Mouse (Mus musculus): ENCODE measurements around the gene C330007P06Rik. TPM values are rescaled to one million over a fixed set of nuclear protein-coding genes. Genes with fewer than 3 reads are reported as not detected.
"Not testable (repeated sequence)": the region's sequence is repeated elsewhere in the genome, so short reads cannot be mapped to it uniquely, and the experiment has no call there.

C330007P06Rik gene
- 10 to 100 TPM; 19.2 to 22.3 TPM for total RNA-seq (2021)

DNA sequence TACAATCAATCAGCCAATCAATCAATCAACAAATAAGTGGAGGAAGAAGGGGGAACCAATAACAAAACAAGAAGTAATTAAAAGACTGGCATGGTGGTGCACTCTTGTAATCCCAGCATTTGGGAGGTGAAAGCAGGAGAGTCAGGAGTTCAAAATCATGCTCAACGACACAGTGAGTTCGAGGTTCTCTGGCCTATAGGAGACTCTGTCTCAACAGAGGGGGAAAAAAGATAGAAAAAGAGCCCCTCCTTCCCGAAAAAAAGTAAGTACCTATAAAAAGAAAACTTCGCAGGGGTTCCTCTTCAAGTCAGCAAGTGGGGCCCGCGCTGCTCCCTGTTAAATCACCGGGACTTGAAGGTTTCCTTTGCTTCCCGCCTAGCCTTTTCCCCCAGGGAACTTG lies at the start of gene C330007P06Rik, which contains the start of gene Ube2a:
C330007P06Rik (minus strand) TSS at position 347 of the 400 bp plus-strand sequence.
Ube2a (plus strand) TSS at position 136 of the 400 bp plus-strand sequence.
- DNase-seq, result peak in 1 of 2 experiments; percentile 0
- intact Hi-C loops (cut with DNase I), result loop anchor here (2.0 kb wide), 1 partner anchor 29 kb away; the partner anchor contains the start of gene Nkrf

DNA sequence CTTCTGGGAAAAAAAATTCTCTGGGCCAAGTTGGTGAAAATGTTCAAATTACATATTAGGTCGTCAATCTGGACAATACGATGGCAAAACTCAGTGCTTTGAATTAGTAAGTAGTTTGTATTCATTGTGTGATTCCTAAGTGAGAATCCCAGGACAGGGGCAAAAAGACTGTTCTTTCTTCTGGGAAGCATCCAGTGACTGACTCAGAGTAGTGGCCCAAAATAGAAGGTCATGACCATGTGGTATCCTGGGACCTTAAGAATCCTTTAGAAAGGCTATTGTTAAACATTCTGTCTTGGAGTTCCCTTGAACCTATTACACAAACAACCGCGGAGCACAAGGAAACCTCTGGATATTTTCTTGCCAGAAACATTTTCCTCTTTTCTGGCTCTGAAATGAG lies 47.4 kb upstream of the C330007P06Rik start:
- no peak for DNase-seq
- intact Hi-C loops (cut with DNase I), result no loop called here

DNA sequence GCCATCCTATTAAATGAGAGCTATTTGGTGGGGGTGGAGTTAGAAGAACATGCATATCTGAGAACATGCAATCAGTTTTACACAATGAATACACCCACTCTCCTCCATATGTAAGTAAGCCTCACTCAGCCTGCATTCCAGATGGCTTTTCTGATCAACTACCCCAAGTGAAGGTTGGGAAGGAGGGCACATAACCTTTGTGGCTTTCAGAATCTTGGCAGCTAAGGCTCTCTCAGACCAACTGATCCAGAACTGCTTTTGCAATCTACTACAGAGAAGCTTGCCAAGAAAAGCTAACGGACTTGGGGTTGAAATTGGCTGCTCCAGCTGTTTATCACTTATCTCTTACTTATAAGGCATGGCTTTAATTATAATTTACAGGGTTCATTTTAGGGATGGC lies 43.8 kb upstream of the C330007P06Rik start:
- DNase-seq, result no peak
- intact Hi-C loops (cut with DNase I), result no loop called here

DNA sequence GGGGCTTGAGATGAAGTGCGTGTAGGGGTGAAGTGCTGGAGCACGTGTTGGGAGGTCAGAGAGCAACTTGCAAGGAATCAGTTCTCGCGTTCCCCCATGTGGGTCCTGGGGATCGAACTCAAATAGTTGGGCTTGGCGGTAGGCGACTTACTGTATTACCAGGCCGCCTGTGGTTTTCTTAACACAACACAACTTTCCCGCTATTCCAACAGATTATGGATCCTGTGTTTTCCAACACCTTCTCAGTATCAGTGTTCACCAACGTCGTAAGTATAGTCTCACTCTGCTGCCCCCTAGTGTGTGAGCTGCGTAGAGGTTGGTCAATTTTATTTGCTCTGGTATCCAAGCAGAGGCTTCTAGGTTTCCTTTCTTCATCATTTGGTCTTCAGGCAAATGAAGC lies 37.4 kb upstream of the C330007P06Rik start:
- peak; percentile 41 to 68 for DNase-seq
- intact Hi-C loops (cut with DNase I), result loop anchor here (5.0 kb wide), 1 partner anchor 111 kb away; no protein-coding TSS in a partner anchor

DNA sequence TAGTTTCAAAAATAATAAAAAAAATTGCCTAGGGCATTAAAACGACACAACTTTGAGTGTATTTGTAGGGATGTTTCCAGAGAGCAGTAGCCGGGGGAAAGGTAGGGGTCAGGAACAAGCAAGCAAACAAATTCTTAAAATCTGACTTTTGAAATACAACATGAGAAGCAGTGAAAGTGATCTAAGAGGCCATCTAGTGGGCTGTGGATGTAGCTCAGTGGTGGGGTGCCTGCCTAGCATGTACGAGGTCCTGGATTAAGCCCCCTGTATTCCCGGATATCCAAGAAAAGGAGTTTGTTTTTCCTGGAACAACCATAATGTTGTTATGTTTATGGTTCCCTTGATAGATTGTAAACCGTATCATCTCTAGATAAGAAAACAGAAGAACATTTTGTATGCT lies 32.6 kb upstream of the C330007P06Rik start:
- intact Hi-C loops (cut with DNase I), result loop anchor here (2.0 kb wide), 1 partner anchor 70 kb away; no protein-coding TSS in a partner anchor
- no peak for DNase-seq

DNA sequence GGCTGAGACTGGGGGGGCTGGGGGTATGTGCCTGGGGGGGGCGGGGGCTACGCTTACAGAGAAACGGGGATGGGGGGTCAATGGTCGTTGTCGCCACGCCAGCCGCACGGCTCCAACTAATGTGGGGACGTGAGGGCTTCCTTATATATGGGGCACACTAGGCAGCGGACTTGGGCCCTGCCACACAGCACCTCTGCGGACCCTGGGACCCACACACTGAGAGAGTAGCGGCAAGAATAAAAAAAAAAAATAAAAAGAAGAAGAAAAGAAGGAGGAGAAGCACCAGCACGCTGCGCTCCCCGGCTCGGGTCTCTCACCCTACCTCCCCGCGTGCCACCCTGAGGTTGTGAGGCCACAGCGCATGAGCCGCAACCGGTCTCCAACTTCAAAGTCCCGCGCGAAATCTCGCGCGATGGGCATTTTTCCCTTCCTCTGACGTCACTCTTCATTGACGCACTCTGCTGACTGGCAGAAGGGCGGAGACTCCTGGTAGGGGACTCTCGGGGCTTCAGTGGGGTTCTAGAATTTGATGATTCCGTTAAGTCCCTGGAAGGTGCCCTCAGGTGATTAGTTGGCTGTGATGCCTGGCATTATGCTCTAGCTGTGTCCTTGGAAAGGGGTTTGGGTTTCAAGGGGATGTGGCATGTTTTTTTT lies 29.3 kb upstream of the C330007P06Rik start:
- peak; percentile 94 for DNase-seq
- intact Hi-C loops (cut with DNase I), result loop anchor here (2.0 kb wide), 1 partner anchor 28 kb away; the partner anchor contains the start of gene C330007P06Rik

DNA sequence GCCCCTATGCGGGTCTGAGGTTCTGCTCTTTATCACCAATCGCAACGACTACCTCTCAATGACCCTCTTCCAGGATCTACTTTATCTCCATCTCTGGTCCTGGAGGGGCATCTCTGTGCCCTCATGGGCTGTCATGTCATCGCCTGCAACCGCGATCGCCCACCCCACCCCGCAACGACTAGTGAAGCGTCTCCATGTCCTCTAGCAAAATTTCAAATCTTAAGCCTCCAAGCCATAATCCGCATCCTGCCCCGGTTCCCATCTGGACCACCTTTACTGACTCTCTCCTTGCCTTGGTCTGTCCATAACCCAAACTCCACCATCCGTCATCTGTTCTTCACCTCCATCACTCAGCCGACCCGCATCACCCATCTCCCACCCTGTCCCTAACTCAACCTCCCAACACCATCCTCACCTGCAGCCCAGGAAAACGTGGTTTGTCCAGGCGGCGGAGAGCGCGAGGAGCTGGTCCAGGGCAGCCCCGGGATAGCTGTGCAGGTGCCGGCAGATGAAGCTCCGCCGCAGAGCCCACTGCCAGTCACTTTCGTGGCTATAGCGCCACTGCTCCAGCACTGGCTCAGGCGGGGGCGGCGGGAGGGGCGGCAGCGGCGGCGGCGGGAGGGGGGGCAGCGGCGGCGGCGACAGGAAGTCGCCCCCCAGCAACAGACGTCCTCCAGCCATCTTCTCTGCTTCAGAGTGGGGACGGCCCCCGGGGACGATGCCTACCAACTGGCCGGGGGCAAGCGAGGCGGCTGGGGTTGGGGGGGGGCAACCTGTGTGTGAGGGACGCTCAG lies 28.6 kb upstream of the C330007P06Rik start, which contains the start of gene Nkrf:
Nkrf (minus strand) TSS at position 579 of the 794 bp plus-strand sequence.
- intact Hi-C loops (cut with DNase I), result loop anchor here (2.0 kb wide), 1 partner anchor 28 kb away; the partner anchor contains the start of gene C330007P06Rik

DNA sequence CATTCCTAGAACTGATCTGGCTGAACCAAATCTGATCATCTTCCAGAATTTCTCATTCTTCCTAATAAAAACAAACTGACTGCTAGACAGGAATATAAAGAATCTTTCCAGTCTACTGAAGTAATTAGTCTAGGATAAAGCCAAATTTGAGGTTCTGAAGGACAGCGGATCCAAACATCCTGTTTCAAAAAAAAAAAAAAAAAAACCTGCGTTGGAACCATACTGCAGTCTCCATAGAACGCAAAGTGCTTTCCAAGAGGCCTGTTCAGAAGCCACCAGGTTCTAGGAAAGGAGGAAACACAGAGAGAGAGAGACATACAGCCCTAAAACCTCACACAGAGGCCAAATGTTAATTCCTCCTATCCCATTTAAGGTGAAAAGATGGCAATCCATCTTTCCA lies 27.7 kb upstream of the C330007P06Rik start:
- DNase-seq, result no peak
- intact Hi-C loops (cut with DNase I), result loop anchor here (2.0 kb wide), 1 partner anchor 27 kb away; the partner anchor contains the start of gene C330007P06Rik

More for the DNA sequence above, 28.6 kb upstream of the C330007P06Rik start, which contains the start of gene Nkrf:
- DNase-seq, result peak; percentile 22 to 32

DNA sequence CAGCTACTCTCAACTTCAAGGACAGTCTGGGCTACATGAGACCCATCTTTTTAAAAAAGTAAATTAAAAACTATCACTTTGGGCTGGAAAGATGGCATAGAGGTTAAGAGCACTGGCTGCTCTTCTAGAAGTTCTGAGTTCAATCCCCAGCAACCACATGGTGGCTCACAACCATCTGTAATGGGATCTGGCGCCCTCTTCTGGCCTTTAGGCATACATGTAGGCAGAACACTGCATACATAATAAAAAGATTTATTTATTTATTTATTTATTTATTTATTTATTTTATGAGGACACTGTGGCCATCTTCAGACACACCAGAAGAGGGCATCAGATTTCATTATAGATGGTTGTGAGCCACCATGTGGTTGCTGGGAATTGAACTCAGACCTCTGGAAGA lies 25.0 kb upstream of the C330007P06Rik start:
- intact Hi-C loops (cut with DNase I); DNase-seq: not testable (repeated sequence)

DNA sequence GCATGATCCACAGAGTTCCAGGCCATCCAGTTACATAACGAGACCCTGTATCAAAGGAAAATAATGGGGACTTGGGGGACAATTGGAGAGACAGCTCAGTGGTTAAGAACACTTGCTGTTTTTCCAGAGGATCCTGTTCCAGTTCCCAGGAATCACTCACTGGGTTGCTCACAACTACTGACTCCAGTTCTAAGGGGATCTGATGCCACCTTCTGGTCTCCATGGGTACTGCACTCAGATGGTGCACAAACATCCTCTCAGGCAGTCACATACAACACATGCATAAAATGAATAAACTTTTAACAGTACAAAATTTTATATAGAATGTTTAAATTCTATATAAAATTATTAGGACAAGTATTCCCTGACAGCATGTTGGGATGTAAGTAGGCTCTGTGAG lies 10.8 kb upstream of the C330007P06Rik start:
- intact Hi-C loops (cut with DNase I), result no loop called here
- peak in 1 of 2 experiments; percentile 19 for DNase-seq

DNA sequence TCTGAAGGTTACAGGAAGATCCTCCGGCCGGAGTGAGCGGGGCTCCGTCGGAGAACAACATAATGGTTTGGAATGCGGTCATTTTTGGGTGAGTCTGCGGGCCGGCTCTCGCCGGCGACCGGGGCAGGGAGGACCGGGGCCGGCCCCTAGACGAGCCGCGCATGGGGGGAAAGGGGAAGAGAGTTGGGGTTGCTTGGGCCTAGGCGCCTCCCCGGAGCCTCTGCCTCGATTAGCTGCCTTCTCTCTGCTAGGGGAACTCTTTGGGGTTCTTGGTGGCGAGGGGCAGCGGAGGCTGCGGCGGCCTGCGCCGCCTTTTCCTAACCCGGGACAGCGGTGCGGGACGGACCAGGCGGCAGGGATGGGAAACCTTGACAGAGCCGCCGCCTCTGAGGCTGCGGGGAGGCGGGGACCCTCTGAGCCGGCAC lies 805 bp upstream of the C330007P06Rik start:
- intact Hi-C loops (cut with DNase I), result loop anchor here (2.0 kb wide), 1 partner anchor 28 kb away; the partner anchor contains the start of gene Nkrf

DNA sequence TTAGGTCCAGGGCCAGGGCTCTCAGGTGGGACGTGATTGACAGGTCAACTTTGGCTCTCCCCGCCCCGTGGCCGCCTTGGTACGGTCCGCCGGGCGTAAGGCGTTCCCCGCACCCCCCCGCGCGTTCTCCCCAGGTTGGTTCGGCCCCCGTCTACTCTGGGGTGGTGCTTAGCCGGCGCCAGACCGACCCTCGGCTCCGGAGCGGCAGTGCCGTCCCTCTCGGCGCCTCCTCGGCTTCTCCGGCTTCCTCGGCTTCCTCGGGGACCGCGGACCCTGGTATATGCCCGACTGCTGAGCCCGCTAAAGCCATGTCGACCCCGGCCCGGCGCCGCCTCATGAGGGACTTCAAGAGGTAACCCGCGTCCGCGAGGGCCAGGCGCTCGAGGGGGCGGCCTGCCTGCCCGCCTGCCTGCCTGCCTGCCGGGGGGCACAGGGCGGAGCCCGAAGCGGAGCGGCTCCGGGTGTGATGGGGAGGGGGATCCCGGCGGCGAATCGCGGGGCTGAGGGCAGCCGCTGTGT lies 326 bp upstream of the C330007P06Rik start:
- peak; percentile 90 to 92 for DNase-seq
- intact Hi-C loops (cut with DNase I), result loop anchor here (2.0 kb wide), 1 partner anchor 29 kb away; the partner anchor contains the start of gene Nkrf

More for the DNA sequence above, 805 bp upstream of the C330007P06Rik start:
- peak in 1 of 2 experiments; percentile 28 for DNase-seq

DNA sequence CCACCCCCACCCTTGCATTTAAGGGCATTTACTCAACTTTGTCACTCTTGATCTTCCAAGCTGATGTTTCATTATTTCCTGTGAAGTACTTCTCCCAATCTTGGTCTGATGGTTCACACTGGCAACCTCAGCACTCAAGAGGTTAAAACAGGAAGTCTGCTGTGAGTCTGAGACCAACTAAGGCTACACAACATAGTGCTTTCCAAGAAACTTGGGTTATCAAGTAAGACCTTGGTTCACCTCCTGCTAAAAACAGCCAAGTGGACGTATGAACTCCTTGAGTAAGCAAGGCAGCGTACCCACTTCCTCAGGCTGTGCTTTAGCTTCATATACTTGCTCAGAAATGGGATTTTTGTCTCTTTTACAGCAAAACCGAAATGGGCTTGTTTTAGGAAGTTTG lies 3.5 kb downstream of the C330007P06Rik start:
- DNase-seq, result no peak
- intact Hi-C loops (cut with DNase I), result no loop called here

DNA sequence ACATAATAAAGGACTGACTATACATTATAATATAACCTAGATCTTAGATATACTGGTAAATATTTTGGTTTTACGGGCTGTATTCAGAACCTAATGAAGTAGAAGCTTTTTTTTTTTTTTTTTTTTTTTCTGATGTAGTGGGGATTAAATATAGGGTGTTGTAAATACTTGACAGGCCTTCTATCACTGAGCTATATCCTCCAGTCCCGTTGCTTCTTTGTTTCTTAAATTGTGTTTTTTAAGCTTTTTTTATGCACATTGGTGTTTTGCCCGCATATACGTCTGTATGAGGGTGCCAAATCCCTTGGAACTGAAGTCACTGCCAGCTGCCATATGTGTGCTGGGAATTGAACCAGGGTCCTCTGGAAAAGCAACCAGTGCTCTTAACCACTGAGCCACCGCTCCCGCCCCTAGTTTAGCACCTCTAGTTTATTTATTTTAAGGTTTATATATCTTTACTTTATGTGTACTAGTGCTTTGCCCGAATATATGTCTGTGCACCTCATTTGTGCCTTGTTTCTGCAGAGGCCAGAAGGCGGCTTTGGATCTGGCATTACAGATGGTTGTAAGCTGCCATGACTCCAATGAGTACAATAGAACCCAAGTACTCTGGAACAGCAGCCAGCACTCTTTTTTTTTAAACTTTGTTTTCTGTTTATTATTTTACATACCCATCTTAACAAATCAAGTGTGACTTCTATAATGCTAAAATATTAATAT lies 9.1 kb downstream of the C330007P06Rik start:
- intact Hi-C loops (cut with DNase I), result no loop called here

DNA sequence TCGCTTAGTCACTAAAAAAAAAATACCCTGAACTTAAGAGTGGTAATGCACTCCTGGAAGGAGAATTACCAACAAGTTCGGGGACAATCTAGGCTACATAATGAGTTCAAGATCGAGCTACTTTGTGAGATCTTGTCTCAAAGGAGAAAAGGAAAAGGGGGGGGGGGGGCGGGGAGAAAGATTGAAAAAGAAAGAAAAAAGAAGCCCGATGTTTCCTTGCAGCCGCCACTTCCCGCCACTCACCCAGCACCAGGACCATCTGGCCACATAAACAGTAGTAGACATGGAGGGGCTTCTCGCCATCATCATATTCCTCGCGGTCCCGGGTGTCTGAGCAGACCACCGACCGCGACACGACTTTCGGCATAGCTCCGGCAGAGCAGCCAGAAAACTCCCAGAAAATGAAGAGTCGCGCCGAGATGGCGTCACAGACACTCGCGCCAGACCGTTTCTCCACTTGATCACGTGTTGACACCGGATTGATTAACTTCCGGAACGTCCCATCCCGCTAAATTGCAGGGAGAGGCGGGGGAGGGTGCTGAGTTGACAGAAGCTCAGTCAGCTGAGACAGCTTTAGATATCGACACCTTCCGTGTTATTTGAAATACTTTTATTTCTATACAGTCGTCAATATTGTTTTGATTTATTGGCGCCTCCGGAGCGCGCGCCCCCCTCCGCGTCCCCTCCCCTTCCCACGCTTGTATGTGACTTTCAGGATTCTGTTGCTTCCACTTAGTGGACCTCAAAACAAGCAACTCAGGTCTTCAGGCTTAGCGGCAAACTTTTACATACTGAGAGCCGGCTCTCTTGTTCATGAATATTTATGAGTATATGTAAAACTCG lies 9.9 kb downstream of the C330007P06Rik start:
- peak; percentile 84 to 89 for DNase-seq
- intact Hi-C loops (cut with DNase I), result no loop called here

More for the DNA sequence above, 9.1 kb downstream of the C330007P06Rik start:
- no peak for DNase-seq

DNA sequence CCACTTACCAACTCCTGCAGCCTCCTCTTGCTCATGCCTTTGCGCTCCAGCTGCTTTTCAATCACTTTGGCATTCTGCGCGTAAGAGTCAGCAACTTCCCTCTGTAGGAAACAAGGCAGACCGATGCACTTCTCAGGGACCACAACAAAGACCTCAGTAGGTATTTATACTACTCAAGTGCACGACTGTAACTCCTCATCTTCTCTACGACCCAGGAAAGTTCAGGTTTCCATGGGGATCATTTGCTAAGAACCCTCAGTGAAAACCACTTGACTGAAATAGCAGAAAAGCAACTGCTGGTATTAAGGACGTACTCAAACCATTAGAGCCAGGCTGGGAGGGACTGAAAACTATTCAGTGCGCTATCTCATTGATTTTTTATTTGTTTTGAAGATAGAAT lies 21.3 kb downstream of the C330007P06Rik start:
- DNase-seq, result no peak
- intact Hi-C loops (cut with DNase I), result no loop called here

DNA sequence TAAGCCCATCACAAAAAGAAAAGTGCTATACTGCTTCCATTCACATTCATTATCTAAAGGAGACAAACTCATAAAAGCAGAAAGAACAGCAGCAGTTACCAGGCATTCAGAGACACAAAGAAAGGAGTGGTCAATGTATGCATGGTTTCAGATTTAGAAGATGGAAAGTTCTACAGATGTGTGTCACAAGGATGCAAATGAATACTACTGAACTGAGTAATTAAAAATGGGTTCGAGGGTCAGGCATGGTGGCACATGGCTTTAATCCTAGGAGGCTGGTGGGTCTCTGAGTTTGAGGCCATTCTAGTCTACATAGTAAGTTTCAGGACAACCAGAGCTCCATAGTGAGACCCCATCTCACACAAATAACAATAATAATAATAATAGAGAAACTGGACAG lies 26.8 kb downstream of the C330007P06Rik start:
- intact Hi-C loops (cut with DNase I), result no loop called here
- no peak for DNase-seq

DNA sequence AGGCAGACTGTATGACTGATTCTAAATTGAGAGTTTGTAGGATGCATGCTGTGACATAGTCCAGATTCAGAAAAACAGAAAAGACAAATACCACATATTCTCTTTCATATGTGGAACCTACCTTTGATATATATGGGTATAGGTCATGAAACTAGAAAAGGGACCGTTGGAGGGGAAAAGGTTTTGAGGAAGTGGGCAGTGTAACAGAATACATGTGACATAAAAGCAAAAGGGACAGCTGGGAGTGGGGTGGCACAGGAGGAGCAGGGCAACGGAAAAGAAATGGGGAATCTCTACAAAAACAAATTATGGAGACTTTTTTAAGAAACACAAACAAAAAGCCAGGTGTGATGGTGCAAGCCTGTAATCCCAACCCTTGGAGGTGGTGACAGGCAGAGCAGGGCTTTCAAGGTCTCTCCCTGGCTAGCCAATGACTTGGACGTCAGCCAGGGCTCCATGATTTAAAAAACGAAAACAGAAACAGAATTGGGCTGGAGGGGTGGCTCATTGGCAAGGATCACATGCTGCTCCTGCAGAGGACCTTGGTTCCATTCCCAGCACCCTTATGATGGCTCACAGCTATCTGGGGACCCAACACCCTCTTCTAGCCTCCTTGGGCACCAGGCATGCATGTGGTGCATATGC lies 30.4 kb downstream of the C330007P06Rik start:
- intact Hi-C loops (cut with DNase I), result no loop called here
- DNase-seq, result no peak

DNA sequence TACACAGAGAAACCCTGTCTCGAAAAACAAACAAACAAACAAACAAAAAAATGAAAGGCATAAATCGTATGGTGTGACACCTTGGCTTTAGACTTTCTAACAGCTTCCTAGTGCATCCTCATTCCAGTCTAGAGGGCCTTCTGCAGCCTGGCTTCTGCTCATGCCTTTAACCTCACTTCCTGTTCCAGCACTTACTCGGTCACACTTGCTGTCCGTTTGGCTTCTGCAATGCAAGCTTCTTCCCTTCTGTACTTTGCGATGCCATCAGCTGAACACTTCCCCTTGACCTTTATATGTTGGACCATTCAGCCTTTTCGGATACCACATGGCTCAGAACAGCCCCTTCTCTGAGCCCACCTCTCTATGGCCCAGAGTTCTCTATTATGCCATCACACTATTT lies 32.2 kb downstream of the C330007P06Rik start:
- intact Hi-C loops (cut with DNase I), result no loop called here
- DNase-seq, result no peak
